Mouse (Mus musculus) embryonic fibroblast, embryonic 13.5 days (primary cell): Measurements from ENCODE around the gene Gid8.

Experiments
- CTCF ChIP-seq: IDR thresholded peaks from 2 replicates; pipeline ENCODE4 v1.5.1; 2011; ENCODE audit warnings: mild to moderate bottlenecking, control low read depth, low read length, moderate library complexity, borderline replicate concordance; ENCODE audit not compliant: insufficient read depth
- POLR2A ChIP-seq: IDR thresholded peaks from 2 replicates; pipeline ENCODE4 v1.6.1; 2011; ENCODE audit warnings: low read depth, mild to moderate bottlenecking, control low read depth, low read length, moderate library complexity

DNA sequence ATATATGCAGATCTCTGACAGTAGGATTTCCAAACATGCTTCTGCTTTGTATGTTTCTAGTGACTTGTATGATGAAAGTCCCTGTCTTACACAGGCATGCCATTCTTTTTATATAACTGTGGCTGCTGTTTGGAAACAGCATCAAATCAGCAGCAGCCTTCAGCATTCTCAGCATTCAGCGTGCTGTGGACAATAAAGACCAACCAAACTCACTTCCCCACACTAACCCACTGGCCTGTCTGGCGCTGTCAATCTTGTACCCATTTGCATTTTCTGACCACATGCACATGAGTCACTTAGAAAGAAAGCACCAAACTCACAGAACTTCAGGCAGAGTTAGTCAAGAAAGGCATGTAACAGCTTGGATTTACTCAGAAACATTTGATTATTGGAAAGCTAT is 14.7 kb upstream of the Gid8 start:
- TF ChIP-seq CTCF (no peak), POLR2A (no peak)
